In the genomic region with DNA sequence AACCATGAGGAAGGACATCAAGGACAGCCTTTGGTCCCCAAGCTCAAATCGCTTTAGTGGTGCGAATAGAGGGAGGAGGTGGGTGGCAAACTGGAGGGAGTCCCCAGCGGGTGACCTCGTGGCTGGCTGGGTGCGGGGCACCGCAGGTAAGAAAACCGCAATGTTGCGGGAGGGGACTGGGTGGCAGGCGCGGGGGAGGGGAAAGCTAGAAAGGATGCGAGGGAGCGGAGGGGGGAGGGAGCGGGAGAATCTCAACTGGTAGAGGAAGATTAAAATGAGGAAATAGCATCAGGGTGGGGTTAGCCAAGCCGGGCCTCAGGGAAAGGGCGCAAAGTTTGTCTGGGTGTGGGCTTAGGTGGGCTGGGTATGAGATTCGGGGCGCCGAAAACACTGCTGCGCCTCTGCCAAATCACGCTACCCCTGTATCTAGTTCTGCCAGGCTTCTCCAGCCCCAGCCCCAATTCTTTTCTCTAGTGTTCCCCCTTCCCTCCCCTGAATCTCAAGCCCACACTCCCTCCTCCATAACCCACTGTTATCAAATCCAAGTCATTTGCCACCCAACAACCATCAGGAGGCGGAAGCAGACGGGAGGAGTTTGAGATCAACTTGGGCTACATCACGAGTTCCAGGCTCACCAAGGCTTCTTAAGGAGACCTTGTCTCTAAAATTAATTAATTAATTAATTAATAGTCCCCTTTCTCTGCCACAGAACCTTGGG, we compare ENCODE assay signal across 9 mouse cellular contexts. TPM values are rescaled to one million over a fixed set of nuclear protein-coding genes. Genes with fewer than 3 reads are reported as not detected.
DNase-seq lines count a peak whose midpoint lies in the region; ATAC-seq and TF ChIP-seq lines count a peak whose summit lies in the region.
"Had no signal": no experiment of that assay in that cellular context is flagged by ENCODE, and none has a peak within 500 bp of the region (broad histone marks: within the 10 kb centered on the region; RNA-seq: fewer than 3 reads in every experiment).

No protein-coding gene starts in this region.

- TF ChIP-seq EP300 in heart, postnatal 0 days (IDR thresholded peaks at IDR 0.05; ENCODE audit: low read depth), result no peak

- no peak overlapping the region for H3K27ac ChIP-seq in lung, embryonic 16.5 days (ENCODE audit: low read length)
- H3K27ac ChIP-seq in heart, postnatal 0 days (ENCODE audit: low read depth), result no peak overlapping the region
- H3K27ac ChIP-seq in limb, embryonic 15.5 days, result no peak overlapping the region
- H3K27ac ChIP-seq: macrophage had no signal

- TF ChIP-seq CTCF in heart, postnatal 0 days (IDR thresholded peaks at IDR 0.05; ENCODE audit: low read depth), result no peak

- peak overlapping the region; percentile 45; the same call in 1 of the 2 replicates for H3K4me2 ChIP-seq in lung, embryonic 16.5 days (ENCODE audit: low read depth, low read length)
- peak overlapping the region; percentile 48 for H3K4me2 ChIP-seq in heart, postnatal 0 days (ENCODE audit: low read depth, low read length)
- H3K4me2 ChIP-seq in limb, embryonic 15.5 days, result peak overlapping the region; percentile 61

- no peaks in the 10 kb centered on the region for H3K36me3 ChIP-seq in lung, embryonic 16.5 days (ENCODE audit: control insufficient read depth, insufficient read depth, low read length)
- H3K36me3 ChIP-seq in heart, postnatal 0 days (replicated peaks; ENCODE audit: control insufficient read depth, insufficient read depth, low read length), result no peaks in the 10 kb centered on the region
- H3K36me3 ChIP-seq in limb, embryonic 15.5 days, result no peaks in the 10 kb centered on the region

- peak overlapping the region; percentile 20 for H3K4me3 ChIP-seq in lung, embryonic 16.5 days (ENCODE audit: low read length)
- H3K4me3 ChIP-seq in heart, postnatal 0 days (ENCODE audit: low read depth, low read length), result peak overlapping the region; percentile 42
- H3K4me3 ChIP-seq in limb, embryonic 15.5 days, result peak overlapping the region; percentile 46

- ATAC-seq in lung, embryonic 16.5 days (ENCODE audit: low read depth), result no peak
- no peak for ATAC-seq in heart, postnatal 0 days (ENCODE audit: insufficient read depth, low read depth)
- no peak for ATAC-seq in limb, embryonic 15.5 days (ENCODE audit: insufficient number of reproducible peaks, low FRiP score, low TSS enrichment, low read depth)

- H3K4me1 ChIP-seq in lung, embryonic 16.5 days (replicated peaks; ENCODE audit: control insufficient read depth, insufficient read depth, low read length), result peaks cover 5% of the 10 kb centered on the region
- no peaks in the 10 kb centered on the region for H3K4me1 ChIP-seq in heart, postnatal 0 days (ENCODE audit: control insufficient read depth, insufficient read depth)
- peaks cover 26% of the 10 kb centered on the region for H3K4me1 ChIP-seq in limb, embryonic 15.5 days

- peak; percentile 13 for DNase-seq in adrenal gland, postnatal 10 days
- no peak for DNase-seq in adrenal gland, postnatal 4 days (ENCODE audit: low spot score in 2 of 2)
- no peak for DNase-seq in lung, postnatal 36 days
- no peak for DNase-seq in heart, postnatal 0 days (ENCODE audit: low spot score)
- peak; percentile 43 for DNase-seq in right cerebral cortex, postnatal 4 days
- no peak for DNase-seq in urinary bladder, postnatal 10 days (ENCODE audit: low spot score)

- no peaks in the 10 kb centered on the region for H3K9me3 ChIP-seq in lung, embryonic 16.5 days (ENCODE audit: control insufficient read depth, low read length)
- no peaks in the 10 kb centered on the region for H3K9me3 ChIP-seq in heart, postnatal 0 days (replicated peaks; ENCODE audit: control insufficient read depth, low read length)
- H3K9me3 ChIP-seq in limb, embryonic 15.5 days, result no peaks in the 10 kb centered on the region

- WGBS in lung, embryonic 16.5 days, result 2% methylated on average over 23 of the region's 23 CpGs
- 3% methylated on average over 22 of the region's 23 CpGs for WGBS in heart, postnatal 0 days
- 5% methylated on average over 22 of the region's 23 CpGs for WGBS in limb, embryonic 15.5 days

- no peak overlapping the region for H3K9ac ChIP-seq in lung, embryonic 16.5 days (ENCODE audit: low read length)
- no peak overlapping the region for H3K9ac ChIP-seq in heart, postnatal 0 days (replicated peaks; ENCODE audit: low read depth, low read length)
- H3K9ac ChIP-seq in limb, embryonic 15.5 days, result 0 out of 2 replicates have a peak overlapping the region, but pooled peaks have one; percentile 26

- H3K27me3 ChIP-seq in lung, embryonic 16.5 days (ENCODE audit: control insufficient read depth, insufficient read depth, low read depth, low read length), result peaks cover 39% of the 10 kb centered on the region
- peaks cover 41% of the 10 kb centered on the region for H3K27me3 ChIP-seq in heart, postnatal 0 days (ENCODE audit: control insufficient read depth, insufficient read depth, low read length)
- peaks cover 46% of the 10 kb centered on the region for H3K27me3 ChIP-seq in limb, embryonic 15.5 days

RNA-seq across cellular contexts. Expression of gene Thy1, which starts 0.7 kb away (rescaled TPM):
- total RNA-seq in adrenal gland, postnatal 10 days (2021), result 10 to 100 TPM; 44.2 to 44.9 TPM
- total RNA-seq in adrenal gland, postnatal 4 days (2021), result 10 to 100 TPM; 44.1 to 46.3 TPM
- 2.4 and 4.1 TPM in 2 replicates for polyA plus RNA-seq in lung, embryonic 16.5 days (2015; fragmentation: Nextera tagmentation; extraction: Ambion mirVana)
- total RNA-seq in heart, postnatal 0 days (2014; rRNA removed; ENCODE audit: low replicate concordance), result 6.3 and 12.5 TPM in 2 replicates
- 3.6 and 4.4 TPM in 2 replicates for polyA plus RNA-seq in heart, postnatal 0 days (2015; fragmentation: Nextera tagmentation; extraction: Ambion mirVana)
- polyA plus RNA-seq in limb, embryonic 15.5 days (2015; fragmentation: Nextera tagmentation; extraction: Ambion mirVana), result 14.0 and 18.8 TPM in 2 replicates

RNA-seq across cellular contexts. Expression of gene Usp2, which starts 23.0 kb away (rescaled TPM):
- total RNA-seq in adrenal gland, postnatal 10 days (2021), result 10 to 100 TPM; 36.4 to 52.2 TPM
- 10 to 100 TPM; 21.8 to 24.7 TPM for total RNA-seq in adrenal gland, postnatal 4 days (2021)
- 12.2 and 16.9 TPM in 2 replicates for polyA plus RNA-seq in lung, embryonic 16.5 days (2015; fragmentation: Nextera tagmentation; extraction: Ambion mirVana)
- total RNA-seq in heart, postnatal 0 days (2014; rRNA removed; ENCODE audit: low replicate concordance), result 44.9 and 48.6 TPM in 2 replicates
- 114 and 121 TPM in 2 replicates for polyA plus RNA-seq in heart, postnatal 0 days (2015; fragmentation: Nextera tagmentation; extraction: Ambion mirVana)
- 22.5 and 41.2 TPM in 2 replicates for polyA plus RNA-seq in limb, embryonic 15.5 days (2015; fragmentation: Nextera tagmentation; extraction: Ambion mirVana)

RNA-seq across cellular contexts. Expression of gene Mfrp, which starts 57.7 kb away (rescaled TPM):
- total RNA-seq in adrenal gland, postnatal 10 days (2021), result under 1 TPM in 1 of 2 experiments, not detected in 1; 0.30 TPM
- total RNA-seq in adrenal gland, postnatal 4 days (2021), result under 1 TPM in 1 of 2 experiments, not detected in 1; 0.17 TPM
- polyA plus RNA-seq in lung, embryonic 16.5 days (2015; fragmentation: Nextera tagmentation; extraction: Ambion mirVana), result 0.20 and 0.21 TPM in 2 replicates
- not detected in 2 replicates for total RNA-seq in heart, postnatal 0 days (2014; rRNA removed; ENCODE audit: low replicate concordance)
- polyA plus RNA-seq in heart, postnatal 0 days (2015; fragmentation: Nextera tagmentation; extraction: Ambion mirVana), result not detected in 2 replicates
- polyA plus RNA-seq in limb, embryonic 15.5 days (2015; fragmentation: Nextera tagmentation; extraction: Ambion mirVana), result 0.10 and 0.20 TPM in 2 replicates
- polyA plus RNA-seq: macrophage had no signal

Comparison
In these comparisons a context has a peak if more than half of its experiments do, and no peak if none do; other contexts are left out.
1. DNase-seq: peak in adrenal gland, postnatal 10 days (single experiment) and right cerebral cortex, postnatal 4 days (single experiment); none in adrenal gland, postnatal 4 days (0 of 2), lung, postnatal 36 days (single experiment), heart, postnatal 0 days (single experiment) and urinary bladder, postnatal 10 days (single experiment).
2. Peak in every context shown above with its lines, with median percentiles within 50 percentile points of each other: H3K4me2 ChIP-seq and H3K4me3 ChIP-seq.